Mouse (Mus musculus) erythroblast, embryonic 14.5 days (primary cell): ENCODE data around the gene Rasl11b. TPM values are rescaled to one million over a fixed set of nuclear protein-coding genes. Genes with fewer than 3 reads are reported as not detected.

Source experiments
- H3K27me3 ChIP-seq: 2 replicates; pipeline ENCODE4 v1.6.1; 2012; ENCODE audit warnings: inconsistent platforms; ENCODE audit not compliant: control insufficient read depth
- H3K36me3 ChIP-seq: 2 replicates; pipeline ENCODE4 v1.6.1; 2012; ENCODE audit warnings: mild to moderate bottlenecking, inconsistent platforms; ENCODE audit not compliant: control insufficient read depth
- H3K4me1 ChIP-seq: 2 replicates; pipeline ENCODE4 v1.6.1; 2012; ENCODE audit warnings: inconsistent platforms; ENCODE audit not compliant: control insufficient read depth
- H3K4me3 ChIP-seq: replicated peaks from 2 replicates; pipeline ENCODE3; 2012; ENCODE audit warnings: moderate library complexity, mild to moderate bottlenecking, inconsistent platforms
- H3K9me3 ChIP-seq: 2 replicates; pipeline ENCODE4 v1.6.1; 2012; ENCODE audit warnings: low read length, inconsistent platforms, mixed read lengths; ENCODE audit not compliant: control insufficient read depth
- GATA1 ChIP-seq: IDR thresholded peaks from 2 replicates; pipeline ENCODE4 v1.6.1; 2012; ENCODE audit warnings: low read length, inconsistent platforms, mixed read lengths
- TAL1 ChIP-seq: IDR thresholded peaks from 3 replicates; pipeline ENCODE4 v1.6.1; 2012; ENCODE audit warnings: low read length, inconsistent platforms, mixed read lengths
- polyA plus RNA-seq: library from polyadenylated mRNA; stranded (reverse); fragments of >175 nt; gene quantifications from 2 replicates; pipeline ENCODE4 v1.2.3, GENCODE M21; 2012

The Rasl11b gene
- polyA plus RNA-seq: 0.03 TPM in 1 of 2 replicates, not detected in the other

GRCm38 (mm10) chr5:74194841-74195613 is at the start of gene Rasl11b:
Gene Rasl11b (plus strand): TSS chr5:74195286.
- Histone ChIP-seq H3K4me1 (peaks cover 23% of the 10 kb centered on the region), H3K36me3 (no peaks in the 10 kb centered on the region; the same call in 1 of the 2 replicates), H3K9me3 (no peaks in the 10 kb centered on the region), H3K4me3 (peak within 1 kb of the TSS; percentile 67), H3K27me3 (peaks cover 64% of the 10 kb centered on the region)
- TF ChIP-seq TAL1 (no peak), GATA1 (no peak)

GRCm38 (mm10) chr5:74147631-74148030 is 47.5 kb upstream of the Rasl11b start:
- no peaks in the 10 kb centered on the region for H3K36me3 ChIP-seq
- no peaks in the 10 kb centered on the region for H3K9me3 ChIP-seq
- no peaks in the 10 kb centered on the region for H3K27me3 ChIP-seq
- TF ChIP-seq GATA1 (no peak), TAL1 (no peak)
- no peak overlapping the region for H3K4me3 ChIP-seq
- H3K4me1 ChIP-seq: peaks cover 16% of the 10 kb centered on the region

GRCm38 (mm10) chr5:74149975-74150374 is 45.1 kb upstream of the Rasl11b start:
- no peaks in the 10 kb centered on the region for H3K27me3 ChIP-seq
- H3K4me1 ChIP-seq: no peaks in the 10 kb centered on the region; the same call in 1 of the 2 replicates
- no peaks in the 10 kb centered on the region for H3K36me3 ChIP-seq
- H3K4me3 ChIP-seq: no peak overlapping the region
- no peaks in the 10 kb centered on the region for H3K9me3 ChIP-seq
- TF ChIP-seq TAL1 (no peak), GATA1 (no peak)

- Histone ChIP-seq H3K4me3 (no peak overlapping the region), H3K36me3 (no peaks in the 10 kb centered on the region), H3K4me1 (no peaks in the 10 kb centered on the region), H3K9me3 (no peaks in the 10 kb centered on the region), H3K27me3 (no peaks in the 10 kb centered on the region)
- TF ChIP-seq TAL1 (no peak), GATA1 (no peak)
These were observed 43.3 kb upstream of the Rasl11b start for GRCm38 (mm10) chr5:74151774-74152173.

GRCm38 (mm10) chr5:74155860-74156351 is 39.2 kb upstream of the Rasl11b start:
- no peak for TF ChIP-seq GATA1
- no peak for TF ChIP-seq TAL1
- Histone ChIP-seq H3K36me3 (no peaks in the 10 kb centered on the region), H3K27me3 (no peaks in the 10 kb centered on the region), H3K4me3 (no peak overlapping the region), H3K4me1 (peaks cover 6% of the 10 kb centered on the region), H3K9me3 (no peaks in the 10 kb centered on the region)

- H3K9me3 ChIP-seq: no peaks in the 10 kb centered on the region
- no peak overlapping the region for H3K4me3 ChIP-seq
- peaks cover 6% of the 10 kb centered on the region for H3K4me1 ChIP-seq
- H3K36me3 ChIP-seq: no peaks in the 10 kb centered on the region
- H3K27me3 ChIP-seq: no peaks in the 10 kb centered on the region; the same call in 1 of the 2 replicates
- TF ChIP-seq TAL1 (no peak), GATA1 (no peak)
These were observed 36.0 kb upstream of the Rasl11b start for GRCm38 (mm10) chr5:74158929-74159632.

- H3K27me3 ChIP-seq: no peaks in the 10 kb centered on the region; the same call in 1 of the 2 replicates
- H3K36me3 ChIP-seq: no peaks in the 10 kb centered on the region
- H3K4me1 ChIP-seq: peaks cover 6% of the 10 kb centered on the region
- no peak overlapping the region for H3K4me3 ChIP-seq
- TF ChIP-seq TAL1: no peak
- TF ChIP-seq GATA1: no peak
- H3K9me3 ChIP-seq: no peaks in the 10 kb centered on the region
These were observed 35.2 kb upstream of the Rasl11b start for GRCm38 (mm10) chr5:74159906-74160305.

GRCm38 (mm10) chr5:74160349-74160748 is 34.7 kb upstream of the Rasl11b start:
- Histone ChIP-seq H3K9me3 (no peaks in the 10 kb centered on the region), H3K4me3 (no peak overlapping the region), H3K27me3 (no peaks in the 10 kb centered on the region; the same call in 1 of the 2 replicates), H3K4me1 (peaks cover 6% of the 10 kb centered on the region), H3K36me3 (no peaks in the 10 kb centered on the region)
- TF ChIP-seq GATA1 (no peak), TAL1 (no peak)

- Histone ChIP-seq H3K4me1 (peaks cover 6% of the 10 kb centered on the region), H3K36me3 (no peaks in the 10 kb centered on the region), H3K27me3 (no peaks in the 10 kb centered on the region; the same call in 1 of the 2 replicates), H3K4me3 (no peak overlapping the region), H3K9me3 (no peaks in the 10 kb centered on the region)
- no peak for TF ChIP-seq TAL1
- no peak for TF ChIP-seq GATA1
These were observed 33.7 kb upstream of the Rasl11b start for GRCm38 (mm10) chr5:74161297-74161926.
